Mouse (Mus musculus): ENCODE measurements at regions not wholly inside any gene's neighbourhood (a gene's known extent, or its start where the extent isn't known, plus 50 kb on each side); places are given as distances from the start of the nearest gene placed in this dataset.

DNA sequence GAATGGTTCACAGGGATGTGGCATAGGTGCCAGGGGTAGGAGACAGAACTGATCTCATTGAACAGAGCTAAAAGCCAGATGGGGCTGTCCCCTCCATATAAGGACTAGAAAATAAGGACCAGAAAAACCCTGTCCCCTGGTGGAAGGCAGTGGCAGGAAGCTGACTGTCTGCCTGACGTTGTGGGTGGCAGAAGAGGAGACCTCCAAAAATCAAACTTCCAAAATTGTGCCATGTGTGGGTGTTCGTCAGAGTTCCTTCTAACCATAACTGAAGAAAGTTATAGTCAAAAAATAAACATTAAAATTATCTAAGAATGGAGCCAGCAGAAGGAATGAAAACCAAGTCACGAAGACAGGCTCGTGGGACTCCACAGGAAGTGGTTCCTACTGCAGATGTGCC is 129.2 kb downstream of the Mtx3 start:
- in situ Hi-C loops (cut with MboI, MseI) = no loop called here

DNA sequence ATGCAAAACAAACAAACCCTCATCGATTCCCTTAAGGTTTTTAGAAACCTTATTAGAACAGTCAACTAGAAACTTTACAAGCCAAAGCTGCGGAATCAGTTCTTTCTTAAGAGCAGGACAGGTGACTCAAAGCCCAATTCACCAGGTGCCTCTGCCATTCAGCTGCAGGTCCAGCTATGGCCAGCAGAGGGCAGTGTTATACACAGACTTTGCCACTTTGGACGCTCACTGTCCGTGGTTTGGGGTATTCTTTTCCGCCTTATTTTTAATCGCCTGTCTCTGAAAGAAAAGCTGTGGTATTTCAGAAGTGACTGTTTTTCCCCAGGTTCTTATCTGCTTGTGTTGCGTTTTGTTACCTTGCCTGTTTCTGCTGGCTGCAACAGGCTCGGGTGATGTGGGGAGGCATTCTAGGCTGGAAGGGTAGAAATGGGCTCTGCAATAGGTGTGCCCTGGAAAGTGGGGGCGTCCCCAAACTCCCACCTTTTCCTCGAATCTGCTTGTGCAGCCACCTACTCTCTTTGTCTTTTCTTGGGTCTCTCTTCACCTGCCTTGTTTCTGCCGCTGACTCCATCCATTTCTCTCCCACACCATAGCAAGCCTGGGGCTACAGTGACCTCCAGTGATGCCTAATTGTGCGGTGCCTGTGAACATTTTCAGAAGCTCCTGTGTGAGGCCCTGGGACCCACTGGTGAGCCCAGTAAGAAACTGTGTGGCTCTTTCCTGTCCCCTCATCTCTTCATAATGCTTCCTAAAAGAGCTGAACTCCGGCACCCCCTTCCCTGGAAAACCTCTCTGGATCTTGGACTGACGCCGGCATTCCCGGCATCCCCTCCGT is 142.4 kb downstream of the Mtx3 start:
- in situ Hi-C loops (cut with MboI, MseI) = loop anchor here (5.0 kb wide), 1 partner anchor 260 kb away; no protein-coding TSS in a partner anchor

DNA sequence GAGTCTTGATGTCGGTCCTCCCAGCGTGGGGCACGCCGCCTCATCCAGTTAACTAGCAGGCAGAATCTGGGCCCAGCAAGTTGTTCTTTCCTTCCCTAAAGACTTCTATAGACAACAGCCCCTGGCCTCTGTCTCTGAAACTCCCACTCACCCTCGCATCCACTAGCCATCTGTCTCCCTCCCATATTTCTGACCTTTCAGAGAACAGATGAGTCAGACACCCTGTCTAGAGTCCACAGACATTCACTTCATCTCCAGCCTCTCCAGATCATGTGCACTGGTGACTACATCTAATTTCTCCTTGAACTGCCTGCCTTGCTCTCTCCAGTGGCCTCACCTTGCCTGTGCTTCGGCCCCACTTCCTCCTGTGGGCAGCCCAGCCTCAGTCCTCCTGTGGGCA is 143.1 kb downstream of the Mtx3 start:
- in situ Hi-C loops (cut with MboI, MseI) = loop anchor here (5.0 kb wide), 1 partner anchor 260 kb away; no protein-coding TSS in a partner anchor

DNA sequence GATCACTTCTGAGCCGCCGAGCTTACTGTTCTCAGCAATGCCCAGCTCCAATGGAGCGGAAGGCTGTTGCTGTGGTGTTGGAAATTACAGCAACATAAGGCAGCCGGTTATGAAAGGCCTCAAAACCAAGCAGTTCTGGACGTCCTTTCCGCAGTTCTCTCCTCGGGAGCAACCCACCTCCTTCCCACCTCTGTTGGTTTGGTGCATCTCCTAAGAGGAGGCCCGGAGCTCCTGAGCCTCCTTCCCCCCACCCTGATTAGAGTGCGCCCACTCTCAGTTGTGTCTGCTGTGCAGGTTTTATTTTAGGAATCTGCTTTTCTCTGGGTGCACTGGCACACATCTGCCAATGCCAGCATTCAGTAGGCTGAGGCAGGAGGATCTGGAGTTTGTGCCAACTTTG is 144.0 kb downstream of the Mtx3 start:
- in situ Hi-C loops (cut with MboI, MseI) = loop anchor here (5.0 kb wide), 1 partner anchor 259 kb away; no protein-coding TSS in a partner anchor

DNA sequence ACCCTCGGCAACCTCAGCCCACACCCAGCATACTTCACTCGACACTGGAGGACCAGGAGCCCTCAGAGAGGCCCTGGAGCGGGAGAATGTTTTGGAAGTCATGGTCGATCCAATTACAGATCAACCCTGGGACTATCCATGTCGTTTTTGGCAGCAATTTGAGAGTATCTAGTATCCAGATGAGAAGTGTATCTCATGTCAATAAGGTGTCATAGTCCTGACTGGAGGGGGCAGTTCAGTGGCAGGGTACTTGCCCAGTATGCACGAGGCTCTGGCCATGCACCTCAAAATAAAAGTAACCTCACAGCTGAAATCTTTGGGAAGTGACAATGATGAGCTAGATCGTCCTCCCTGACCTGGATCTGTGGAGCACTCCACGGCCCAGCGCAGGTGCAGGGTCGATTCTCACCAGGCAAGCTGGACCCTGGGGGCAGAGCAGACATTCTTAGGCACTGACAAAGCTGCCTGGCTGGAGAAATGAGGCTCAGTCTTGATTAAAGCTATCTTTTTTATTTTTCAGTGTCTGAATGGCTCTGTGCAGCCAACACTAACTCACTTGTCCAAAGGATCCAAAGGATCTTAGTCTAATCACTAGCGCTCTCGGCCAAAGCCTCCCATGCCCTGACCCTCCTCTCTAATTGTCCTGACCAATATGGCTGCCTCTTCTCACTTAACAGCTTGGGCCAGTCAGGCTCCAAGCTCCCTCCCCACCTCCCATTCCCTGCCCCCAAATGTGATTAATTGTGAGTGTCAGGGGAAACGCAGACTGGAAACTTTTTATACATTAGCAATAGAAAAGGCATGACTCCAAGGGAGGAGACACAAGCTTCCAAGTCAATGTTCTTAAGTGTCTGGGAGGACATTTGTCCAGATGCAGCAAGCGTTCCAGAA is 146.0 kb downstream of the Mtx3 start:
- in situ Hi-C loops (cut with MboI, MseI) = loop anchor here (10.0 kb wide), 1 partner anchor 144 kb away; no protein-coding TSS in a partner anchor

All from T-helper 1 cell (primary cell).